Mouse (Mus musculus): ENCODE measurements around the gene Rpp14. TPM values are rescaled to one million over a fixed set of nuclear protein-coding genes. Genes with fewer than 3 reads are reported as not detected.

Rpp14 gene
- polyA plus RNA-seq (2015; fragmentation: Nextera tagmentation; extraction: Ambion mirVana), result 64.3 and 71.9 TPM in 2 replicates

GRCm38 (mm10) chr14:8080165-8080679 is at the start of gene Rpp14:
Gene Rpp14, plus strand, starts transcription at chr14:8080367.
- peak; percentile 96 for DNase-seq (ENCODE audit: low spot score)

DNA sequence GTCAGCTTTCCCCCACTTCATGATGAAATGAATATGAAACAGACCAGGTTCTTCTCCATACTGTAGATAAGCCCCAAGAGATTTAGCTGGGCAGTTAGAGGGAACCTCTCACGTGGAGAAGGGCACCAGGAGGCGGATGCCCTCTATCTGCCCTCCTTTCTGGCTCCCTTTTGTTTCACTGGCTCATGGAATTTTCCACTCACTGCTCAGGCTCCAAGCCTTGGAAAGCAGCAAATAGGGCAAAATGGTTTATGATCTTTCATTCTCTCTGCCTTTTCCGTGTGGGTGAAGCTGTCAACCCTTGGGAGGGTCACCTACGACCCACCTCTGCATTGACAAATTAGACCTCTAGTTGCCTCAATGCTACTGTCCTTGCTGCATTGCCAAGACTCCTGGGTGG is 49.6 kb upstream of the Rpp14 start:
- no peak for DNase-seq (ENCODE audit: low spot score)

DNA sequence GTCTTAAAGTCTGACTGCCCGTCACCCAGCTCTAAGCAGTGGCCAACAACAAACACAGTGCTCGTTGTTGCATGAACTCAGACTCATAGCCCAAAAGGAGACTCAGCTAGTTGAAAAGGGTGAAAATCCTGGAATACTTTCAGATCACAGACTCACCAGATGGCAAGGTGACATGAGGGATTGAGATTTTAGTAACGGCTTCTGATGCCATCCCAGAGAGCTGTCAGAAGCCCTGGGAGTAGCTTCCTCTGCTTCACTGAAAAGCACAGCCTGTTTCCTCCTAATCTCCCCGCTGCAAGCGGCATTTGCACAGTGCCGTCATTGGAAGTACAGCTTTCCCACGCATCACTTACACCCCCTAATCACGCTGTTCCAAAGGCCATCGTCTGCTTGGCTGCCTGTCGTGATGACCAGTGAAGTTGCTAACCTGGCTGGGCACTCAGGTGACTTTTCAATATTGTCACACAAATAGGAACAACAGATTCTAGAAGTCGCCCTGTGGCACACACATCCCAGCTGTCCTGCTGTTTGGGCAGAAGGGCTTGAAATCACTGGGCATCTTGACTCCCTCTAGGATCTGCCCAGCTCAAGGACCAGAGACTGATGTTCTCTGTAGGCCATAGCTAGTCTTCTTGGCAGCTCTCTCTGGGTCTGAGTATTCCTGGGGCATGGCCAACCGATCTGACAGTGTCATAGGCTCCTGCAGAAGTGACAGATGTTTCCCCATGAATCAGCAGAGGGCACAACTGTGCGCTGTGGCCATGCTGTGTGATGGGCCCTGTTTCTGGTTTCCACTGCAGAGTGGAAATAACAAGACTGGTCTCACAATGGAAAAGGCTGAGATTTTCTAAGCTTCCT is 47.9 kb upstream of the Rpp14 start:
- DNase-seq (ENCODE audit: low spot score), result no peak

DNA sequence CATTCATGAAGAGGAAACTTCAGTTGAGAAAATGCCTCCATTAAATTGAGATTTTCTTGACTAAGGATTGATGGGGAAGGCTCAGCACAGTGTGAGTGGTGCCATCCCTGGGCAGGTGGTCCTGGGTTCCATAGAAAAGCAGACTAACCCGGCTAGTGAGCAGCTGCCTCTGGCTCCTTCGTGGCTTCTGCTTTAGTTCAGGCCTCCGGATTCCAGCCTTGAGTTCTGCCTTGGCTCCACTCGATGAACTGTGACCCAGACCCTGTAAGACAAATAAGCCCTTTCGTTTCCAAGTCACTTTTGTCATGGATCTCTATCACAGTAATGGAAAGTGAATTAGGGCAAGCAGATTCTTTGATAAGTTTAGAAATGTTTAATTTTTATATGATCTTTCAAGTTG is 45.6 kb upstream of the Rpp14 start:
- DNase-seq (ENCODE audit: low spot score), result no peak

DNA sequence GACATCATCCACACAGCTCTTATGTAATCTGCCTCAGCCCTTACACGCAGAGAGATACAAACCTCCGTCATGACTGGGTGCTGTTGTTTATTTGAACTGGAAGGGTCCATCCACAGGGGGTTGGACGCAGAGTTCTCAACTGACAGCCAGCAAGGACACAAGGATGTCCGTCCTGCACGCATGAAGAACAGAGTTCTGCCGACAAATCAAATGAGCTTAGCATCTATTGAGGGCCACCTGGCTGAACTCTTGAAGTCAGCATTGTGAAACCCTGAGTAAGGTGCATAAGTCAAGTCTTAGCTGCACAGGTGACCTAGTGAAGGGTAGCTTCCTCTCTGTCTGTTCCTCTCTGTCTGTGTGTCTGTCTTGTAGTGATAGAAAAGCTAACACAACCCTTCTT is 44.2 kb upstream of the Rpp14 start:
- no peak for DNase-seq (ENCODE audit: low spot score)

- DNase-seq (ENCODE audit: low spot score), result no peak
These were observed 43.8 kb upstream of the Rpp14 start for GRCm38 (mm10) chr14:8036406-8036805.

DNA sequence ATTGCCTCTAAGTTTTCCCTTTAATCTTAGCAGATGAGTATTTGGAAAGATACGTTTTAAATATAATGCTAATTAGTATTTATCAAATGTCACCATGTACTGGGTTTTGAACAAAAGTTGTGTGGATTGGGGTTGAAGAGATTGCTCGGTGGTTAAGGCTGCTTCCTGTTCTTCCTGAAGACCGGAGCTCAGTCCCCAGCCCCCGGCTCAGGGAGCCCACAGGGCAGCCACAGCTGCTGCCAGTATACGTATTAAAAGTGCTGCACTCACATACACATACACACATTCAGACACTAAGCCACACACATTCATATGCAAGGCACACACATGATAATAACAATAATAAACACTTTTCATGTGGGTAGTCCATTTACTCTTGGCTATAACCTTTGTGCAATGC is 42.0 kb upstream of the Rpp14 start:
- no peak for DNase-seq (ENCODE audit: low spot score)

DNA sequence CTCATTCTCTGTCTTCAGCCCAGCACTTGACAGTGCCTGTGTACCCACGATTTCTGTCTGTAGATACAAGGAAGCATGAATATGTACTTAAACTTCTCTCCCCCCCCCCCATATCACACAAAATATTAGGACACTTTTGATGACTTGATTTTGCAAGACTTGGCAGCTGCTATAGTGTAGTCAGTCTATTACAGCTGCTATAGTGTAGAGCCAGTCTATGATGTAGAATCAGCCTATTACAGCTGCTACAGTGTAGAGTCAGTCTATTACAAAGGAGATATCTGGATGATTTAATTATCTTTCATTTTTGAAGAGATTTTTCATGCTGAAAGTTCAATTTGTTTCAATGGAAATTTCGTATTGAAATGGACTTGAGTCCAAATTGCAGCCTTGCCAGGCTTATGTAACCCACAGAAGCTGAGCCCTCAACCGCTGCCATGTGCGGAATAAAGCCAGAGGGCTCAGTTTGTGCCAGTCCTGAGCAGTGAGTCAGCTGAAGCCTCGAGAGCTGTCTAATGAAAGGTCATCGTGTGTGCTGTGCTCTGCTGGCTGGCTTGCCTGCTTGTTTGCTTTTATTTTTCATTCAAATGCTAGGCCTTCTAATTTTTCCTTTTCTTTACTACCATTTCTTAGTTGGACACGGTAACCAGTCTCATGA is 41.2 kb upstream of the Rpp14 start:
- no peak for DNase-seq (ENCODE audit: low spot score)

DNA sequence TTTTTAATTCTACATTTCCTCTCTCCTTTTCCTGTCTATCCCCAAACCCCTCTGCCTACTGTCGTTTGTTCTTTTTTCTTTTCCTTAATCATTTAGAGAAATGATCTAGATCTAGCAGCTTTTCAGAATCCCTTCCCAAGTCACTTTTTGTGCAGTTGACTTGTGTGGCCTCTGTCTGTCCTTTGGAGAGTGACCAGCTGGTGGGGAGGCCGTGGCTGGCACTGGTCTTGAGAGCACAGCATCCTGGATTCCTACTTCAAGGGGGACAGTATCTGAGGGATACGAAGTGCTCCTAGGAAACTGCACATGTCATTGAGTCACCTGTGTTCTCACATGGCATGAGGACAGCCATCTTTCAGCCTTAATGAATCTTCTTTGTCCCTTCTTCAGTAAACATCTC is 40.0 kb upstream of the Rpp14 start:
- no peak for DNase-seq (ENCODE audit: low spot score)

DNA sequence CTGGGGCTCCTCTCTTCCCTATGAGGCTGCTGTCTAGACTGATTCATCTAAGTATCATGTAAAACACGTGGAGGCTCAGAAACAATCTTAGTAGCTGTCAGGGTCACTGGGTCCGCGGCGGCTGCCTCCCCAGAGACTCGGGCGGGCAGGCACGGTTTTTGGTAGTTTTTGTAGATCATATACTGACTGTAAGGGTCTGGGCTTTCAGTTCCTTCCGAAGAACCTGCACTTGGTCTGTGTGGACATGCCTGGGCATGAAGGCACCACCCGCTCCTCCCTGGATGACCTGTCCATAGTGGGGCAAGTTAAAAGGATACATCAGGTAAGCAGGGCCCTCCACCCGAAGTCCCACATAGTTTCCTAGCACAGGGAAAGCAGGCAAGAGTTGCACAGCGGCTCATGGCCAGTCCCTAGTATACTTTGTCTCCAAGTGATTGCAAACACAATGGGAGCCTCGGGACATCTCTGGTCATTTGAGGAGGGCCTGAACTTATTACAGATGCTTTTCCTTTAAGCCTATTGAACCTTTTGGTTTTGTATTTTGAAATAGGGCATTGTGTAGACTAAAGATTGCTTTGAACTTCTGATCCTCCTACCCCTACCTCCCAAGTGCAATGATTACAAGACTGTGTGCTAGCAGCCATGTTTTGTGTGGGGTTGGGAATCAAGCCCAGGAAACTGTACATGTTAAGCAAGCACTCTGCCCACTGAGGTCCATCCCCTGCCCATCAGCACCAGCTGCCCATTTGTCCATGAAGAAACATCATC is 39.1 kb upstream of the Rpp14 start:
- no peak for DNase-seq (ENCODE audit: low spot score)

- no peak for DNase-seq (ENCODE audit: low spot score)
These were observed 38.0 kb upstream of the Rpp14 start for GRCm38 (mm10) chr14:8042120-8042519.

- DNase-seq (ENCODE audit: low spot score), result no peak
These were observed 37.6 kb upstream of the Rpp14 start for GRCm38 (mm10) chr14:8042577-8042976.

- DNase-seq (ENCODE audit: low spot score), result peak; percentile 62
These were observed 35.8 kb upstream of the Rpp14 start for GRCm38 (mm10) chr14:8044330-8044729.

DNA sequence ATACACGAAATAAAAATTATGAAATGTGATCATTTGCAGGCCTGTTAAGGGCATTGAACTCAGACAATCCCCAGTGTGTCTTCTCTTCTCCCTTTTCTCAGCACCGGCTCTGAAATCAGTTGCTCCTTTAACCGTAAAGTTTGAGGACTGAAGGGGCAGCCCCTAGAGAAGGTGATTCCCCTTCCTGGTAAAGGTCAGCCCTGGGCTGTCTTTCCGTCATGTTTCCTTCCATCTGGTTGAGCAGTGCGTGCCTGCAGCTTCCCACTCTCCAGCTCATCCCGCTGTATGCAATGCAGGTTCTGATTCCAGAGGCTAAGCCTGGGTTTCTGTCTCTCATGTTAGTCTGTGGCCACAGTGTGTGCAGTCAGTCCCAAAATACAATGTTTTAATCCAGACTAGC is 35.4 kb upstream of the Rpp14 start:
- no peak for DNase-seq (ENCODE audit: low spot score)

GRCm38 (mm10) chr14:8045187-8045846 is 34.9 kb upstream of the Rpp14 start:
- no peak for DNase-seq (ENCODE audit: low spot score)

DNA sequence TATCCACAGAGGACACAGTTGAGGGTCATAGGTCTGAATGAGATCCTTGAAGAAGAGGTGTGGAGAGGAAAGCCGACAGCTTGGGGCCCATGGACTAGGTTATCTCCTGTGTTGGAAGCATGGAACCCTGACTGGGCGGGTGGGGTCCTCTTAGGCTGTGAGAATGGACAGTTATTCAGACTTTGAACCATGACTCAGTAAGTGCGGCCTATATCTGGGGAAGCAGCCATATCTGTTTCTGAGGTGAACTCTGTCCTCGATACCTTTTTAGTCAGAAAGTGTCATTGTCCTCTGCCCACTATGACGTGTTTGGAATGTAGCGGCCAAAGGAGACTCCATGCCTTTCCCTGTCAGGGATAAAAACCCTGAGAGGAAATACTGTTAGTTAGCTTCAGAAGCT is 33.3 kb upstream of the Rpp14 start:
- no peak for DNase-seq (ENCODE audit: low spot score)

- no peak for DNase-seq (ENCODE audit: low spot score)
These were observed 30.8 kb upstream of the Rpp14 start for GRCm38 (mm10) chr14:8049334-8049733.

GRCm38 (mm10) chr14:8051869-8052268 is 28.3 kb upstream of the Rpp14 start:
- DNase-seq (ENCODE audit: low spot score), result no peak

- no peak for DNase-seq (ENCODE audit: low spot score)
These were observed 27.5 kb upstream of the Rpp14 start for GRCm38 (mm10) chr14:8052661-8053060.

- DNase-seq (ENCODE audit: low spot score), result no peak
These were observed 25.7 kb upstream of the Rpp14 start for GRCm38 (mm10) chr14:8054310-8055102.

Data from thymus, postnatal 0 days (tissue).